Mouse (Mus musculus) ZHBTc4 (cell line): ENCODE measurements at regions not wholly inside any gene's neighbourhood (a gene's known extent, or its start where the extent isn't known, plus 50 kb on each side); places are given as distances from the start of the nearest gene placed in this dataset.

Experiments used
- DNase-seq: peaks from one replicate; pipeline ENCODE4 v3.0.0-alpha.2; 2011; ENCODE audit warnings: low read depth, low spot score

DNA sequence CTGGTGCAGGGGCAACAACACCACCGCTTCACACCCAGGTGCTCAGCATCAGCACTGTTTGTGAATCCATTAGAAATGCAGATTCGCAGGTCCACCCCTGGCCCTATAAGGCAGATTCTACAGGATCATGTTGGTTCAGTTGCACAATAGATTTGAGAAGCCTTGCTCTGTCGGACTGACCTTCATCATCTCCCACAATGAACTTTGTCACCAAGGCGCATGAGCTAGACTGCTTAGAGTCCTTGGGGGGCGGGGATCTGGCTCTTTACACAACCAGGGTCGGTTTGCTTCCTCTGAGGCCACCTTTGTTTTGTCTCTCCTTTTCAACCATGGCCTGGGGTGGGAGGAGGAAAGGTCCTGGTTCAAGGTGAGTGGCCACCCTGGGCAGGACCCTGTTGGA, 209.7 kb downstream of the Igsf11 start:
- DNase-seq = peak; percentile 72

DNA sequence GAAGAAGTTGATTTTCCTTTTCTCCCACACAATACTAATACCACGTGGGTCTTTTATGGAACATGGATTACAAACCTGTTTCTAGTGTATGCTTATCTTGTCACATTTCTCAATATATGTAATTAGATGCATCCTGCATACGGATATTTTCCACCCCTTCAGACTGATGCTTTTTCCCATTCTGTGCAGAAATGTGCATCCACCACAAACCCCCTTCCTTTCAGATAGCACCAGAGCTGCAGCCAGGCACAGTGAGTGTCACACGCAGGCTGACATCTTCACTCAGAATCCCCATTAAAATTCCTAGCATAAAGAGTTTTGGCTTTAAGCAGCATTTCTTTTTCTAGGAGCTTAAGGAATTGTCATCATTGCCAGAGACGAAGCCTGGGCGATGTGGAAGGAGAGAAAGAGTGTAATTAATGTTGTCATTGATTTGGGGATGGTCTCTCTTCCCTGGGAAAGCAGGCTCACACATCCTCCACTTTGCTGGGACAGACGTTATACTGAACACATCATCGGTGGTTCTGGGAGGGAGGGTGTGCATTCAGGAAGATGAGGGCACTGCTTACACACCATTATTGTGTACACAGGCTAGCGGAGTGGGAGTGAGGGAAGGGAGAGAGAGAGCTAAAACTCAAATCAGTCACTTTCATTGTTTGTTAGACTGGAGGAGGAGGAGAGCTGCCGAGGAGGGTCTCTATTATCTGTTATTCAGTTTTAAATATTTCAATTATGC, 211.1 kb downstream of the Igsf11 start:
- no peak for DNase-seq

DNA sequence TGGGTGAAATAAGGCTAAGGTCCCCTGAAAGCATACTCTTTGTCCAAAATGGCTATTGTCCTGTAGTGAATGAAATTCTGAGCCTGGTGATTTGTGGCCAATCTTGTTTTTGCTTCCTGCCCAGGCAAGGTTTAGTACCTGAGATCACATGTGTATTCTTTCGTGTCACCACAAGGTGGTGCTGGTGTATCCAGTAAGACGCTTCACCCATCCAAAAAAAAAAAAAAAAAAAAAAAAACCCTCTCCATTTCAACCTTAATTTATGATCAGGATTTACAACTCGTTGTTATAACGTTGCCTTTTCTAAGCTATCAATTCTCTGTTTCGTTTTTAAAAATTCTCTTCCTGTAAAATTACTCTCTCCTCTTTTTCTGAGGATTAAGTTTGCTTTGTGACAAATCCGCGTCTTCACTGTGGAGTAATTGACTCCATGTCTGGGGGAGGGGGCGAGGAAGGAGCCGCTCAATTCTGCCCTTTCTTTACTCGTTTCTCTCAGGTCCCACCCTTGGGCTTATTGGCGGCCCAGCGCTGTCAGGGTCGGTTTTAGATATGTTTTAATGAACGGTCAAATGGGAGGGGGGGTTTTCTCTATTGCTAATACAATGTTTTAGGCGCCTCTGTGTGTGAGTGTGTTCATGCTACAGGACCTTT, 217.0 kb downstream of the Igsf11 start:
- DNase-seq = peak; percentile 74

DNA sequence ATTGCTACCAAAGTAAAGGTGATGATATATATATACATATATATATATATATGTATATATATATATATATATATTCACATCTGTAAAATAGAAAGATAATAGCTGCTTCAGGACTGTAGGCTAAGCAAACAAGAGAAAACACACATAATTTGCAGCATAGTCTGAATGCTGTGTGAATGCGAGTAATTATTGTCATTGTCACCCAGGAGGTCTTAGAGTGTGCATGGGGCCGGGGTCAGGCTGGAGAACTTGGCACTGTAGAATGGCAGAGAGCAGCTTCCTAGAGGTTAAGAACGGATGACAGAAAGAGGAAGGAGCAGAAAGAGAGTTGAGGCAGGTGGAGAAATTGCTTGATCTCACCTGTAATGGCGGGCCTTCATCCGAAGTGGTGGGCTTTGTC, 217.6 kb downstream of the Igsf11 start:
- no peak for DNase-seq

DNA sequence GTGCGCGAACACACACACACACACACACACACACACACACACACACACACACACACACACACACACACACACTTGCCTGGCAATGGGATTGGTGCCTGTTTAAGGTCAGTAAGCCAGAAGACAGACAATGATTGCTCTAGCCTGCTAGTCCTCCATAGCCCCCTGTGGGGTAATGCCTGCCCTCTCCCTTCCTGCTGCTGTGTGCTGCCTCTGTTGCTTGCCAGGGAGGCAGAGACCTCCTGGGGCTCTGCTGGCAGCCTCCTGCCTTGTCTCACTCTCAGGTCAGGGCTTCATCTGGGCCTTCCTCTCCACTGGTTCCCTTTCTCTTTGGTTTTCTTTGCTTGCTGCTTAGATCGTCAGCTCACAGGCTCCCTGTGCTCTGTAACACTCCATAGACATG, 225.6 kb downstream of the Igsf11 start:
- DNase-seq = no peak

DNA sequence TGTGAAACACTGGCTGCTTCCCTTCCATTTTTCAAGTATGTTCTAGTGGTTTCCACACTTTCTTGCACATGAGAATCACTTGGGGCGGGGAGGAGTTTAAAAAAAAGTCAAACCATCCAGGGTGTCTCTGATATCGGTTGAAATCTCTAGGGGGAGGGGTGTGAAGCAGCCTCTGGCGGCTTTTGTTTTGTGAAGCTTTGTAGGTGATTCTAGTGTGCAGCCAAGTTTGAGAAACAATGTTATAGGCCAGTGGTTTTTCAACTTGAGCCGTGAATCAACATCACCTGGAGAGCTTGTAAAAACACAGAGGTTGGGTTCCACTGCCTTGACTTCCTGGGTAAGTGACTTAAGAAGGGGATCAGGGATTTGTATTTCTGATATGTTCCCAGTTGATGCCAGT, 227.3 kb downstream of the Igsf11 start:
- no peak for DNase-seq

DNA sequence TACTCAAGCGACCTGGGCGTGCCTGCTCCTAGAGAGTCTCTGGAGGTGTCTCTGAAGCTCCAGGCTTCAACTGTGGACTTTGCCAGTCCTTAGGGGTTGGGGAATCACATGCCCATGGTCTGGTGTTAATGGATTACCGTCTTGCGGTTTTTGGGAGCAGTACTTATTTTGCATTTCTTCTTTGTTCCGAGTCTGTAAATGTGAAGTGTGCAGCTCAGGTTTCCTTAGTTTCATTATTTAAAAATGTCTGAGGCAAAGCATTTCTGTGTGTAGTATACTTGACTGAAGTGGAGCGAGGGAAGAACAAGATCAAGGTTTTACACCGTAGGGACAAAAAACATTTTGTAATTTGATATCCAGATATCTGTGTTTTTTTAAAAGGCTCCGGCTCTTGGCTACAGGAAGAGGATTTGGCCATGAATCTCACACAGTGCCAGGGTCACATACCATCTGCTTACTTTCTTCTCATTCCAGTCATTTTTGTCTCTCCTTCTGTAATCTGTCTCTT, 231.0 kb downstream of the Igsf11 start:
- no peak for DNase-seq

DNA sequence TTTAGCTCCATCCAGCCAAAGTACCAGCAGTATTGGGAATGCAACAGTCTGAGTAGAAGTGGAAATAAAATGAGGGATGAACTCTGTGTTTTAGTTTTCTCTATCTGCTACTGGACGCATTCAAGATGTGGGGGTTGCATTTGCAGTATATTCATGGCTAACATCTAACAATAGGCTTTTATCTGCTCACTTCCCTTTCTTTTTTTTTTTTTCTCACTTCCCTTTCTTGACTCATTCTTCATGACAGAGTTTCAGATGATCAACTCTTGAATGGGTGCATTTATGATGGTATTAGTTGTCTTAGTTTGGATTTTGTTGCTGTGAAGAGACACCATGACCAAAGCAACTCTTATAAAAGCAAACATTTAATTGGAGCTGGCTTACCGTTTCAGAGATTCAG, 240.0 kb downstream of the Igsf11 start:
- DNase-seq = no peak

DNA sequence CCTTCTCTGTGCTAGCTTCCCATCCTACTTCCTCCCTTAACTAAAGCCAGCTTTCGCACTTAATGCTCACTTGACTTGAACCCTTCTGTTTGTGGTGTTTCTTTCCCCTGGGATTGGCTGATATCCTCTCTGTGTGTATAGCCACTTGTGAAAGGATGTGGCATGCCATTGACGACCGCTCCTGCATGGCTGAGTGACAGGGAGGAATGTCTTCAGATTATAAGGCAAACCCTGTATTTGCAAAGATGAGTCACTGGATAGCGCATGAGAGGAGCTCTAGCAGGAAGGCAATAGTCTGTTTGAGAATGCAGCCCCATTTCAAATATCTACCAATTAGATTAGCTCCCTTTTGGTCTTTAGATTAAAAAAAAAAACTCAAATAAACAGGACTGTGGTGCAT, 243.3 kb downstream of the Igsf11 start:
- DNase-seq = no peak

DNA sequence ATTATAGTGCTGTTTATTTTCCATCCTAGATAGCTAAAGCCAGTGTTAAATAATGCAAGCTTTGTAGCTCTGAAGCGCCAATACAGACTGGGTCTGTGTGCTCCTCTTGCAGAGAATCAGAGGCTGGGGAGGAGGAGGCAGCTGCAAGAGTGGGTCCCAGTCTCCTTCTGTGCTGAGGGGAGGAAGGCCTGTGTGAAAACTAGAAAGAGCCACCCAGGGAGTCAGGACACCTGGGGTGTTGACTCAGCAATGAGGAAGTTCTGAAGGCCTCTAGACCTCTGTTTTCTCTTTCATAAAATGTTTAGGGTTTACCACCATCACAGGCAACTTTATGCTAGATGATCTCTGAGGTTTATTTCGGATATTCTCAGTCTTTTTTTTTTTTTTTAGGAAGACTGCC, 254.7 kb downstream of the Igsf11 start:
- no peak for DNase-seq

DNA sequence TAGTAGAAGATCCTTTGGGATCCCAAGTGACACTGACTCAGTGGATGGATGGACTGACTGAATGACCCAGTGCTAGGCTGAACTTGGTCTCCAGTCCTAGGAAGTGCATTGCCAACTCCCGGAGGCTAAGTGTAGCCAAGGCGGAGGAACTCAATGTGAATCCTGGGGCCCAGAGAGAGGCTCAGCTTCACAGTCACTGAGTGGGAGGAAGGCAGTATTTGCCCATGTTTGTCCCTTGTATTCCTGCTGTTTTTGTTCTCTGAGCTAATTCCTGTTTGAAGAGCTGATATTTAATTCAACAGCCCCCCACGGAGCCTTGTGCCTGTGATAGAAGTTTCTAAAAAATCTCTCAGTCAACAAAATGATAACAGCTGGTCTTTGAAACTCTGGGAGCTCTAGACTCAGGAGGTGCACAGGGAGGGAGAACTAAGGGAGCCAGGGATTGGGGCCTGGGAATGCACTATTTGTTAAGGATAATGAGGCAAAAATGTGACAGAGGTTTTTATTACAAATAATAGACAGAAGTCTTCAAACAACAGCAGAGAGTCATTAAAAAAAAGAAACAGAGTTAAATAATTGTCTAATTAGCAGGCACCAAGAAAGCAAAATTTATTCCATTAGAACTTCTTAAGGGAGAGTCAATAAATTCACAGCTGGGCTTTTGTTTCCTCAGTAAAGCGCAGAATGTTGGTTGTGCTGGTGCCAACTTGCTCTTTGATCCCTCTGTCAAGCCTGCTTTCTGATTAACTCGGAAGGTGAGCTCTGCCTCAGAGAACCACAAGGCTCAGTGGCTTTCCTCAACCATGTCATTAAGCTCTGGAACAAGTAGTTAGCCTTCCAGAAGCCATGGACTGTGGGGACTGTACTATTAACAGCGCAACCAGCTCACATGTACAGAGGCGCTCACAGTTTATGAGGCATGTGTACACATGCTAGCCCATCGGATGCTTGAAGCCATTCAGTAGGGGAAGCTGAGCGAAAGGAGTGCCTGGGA, 259.2 kb downstream of the Igsf11 start:
- no peak for DNase-seq

DNA sequence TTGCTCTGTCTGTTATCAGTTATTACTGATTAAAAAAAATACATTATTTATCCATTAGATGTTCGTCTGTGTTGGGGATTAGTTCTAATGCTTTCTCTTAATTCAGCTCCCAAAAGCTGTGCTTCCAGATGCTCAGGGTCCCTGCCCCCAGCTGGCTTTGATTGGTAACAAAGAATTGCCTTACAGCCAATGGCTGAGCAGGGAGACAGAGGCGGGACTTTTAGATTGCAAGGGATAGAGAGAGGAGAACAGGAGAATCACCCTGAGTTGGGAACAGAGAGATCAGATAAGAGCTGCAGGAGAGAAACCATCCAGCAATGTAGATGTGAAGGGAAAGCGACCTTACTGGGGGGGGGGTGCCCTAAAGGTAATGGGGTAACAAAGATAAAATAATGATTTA, 266.4 kb downstream of the Igsf11 start:
- no peak for DNase-seq

DNA sequence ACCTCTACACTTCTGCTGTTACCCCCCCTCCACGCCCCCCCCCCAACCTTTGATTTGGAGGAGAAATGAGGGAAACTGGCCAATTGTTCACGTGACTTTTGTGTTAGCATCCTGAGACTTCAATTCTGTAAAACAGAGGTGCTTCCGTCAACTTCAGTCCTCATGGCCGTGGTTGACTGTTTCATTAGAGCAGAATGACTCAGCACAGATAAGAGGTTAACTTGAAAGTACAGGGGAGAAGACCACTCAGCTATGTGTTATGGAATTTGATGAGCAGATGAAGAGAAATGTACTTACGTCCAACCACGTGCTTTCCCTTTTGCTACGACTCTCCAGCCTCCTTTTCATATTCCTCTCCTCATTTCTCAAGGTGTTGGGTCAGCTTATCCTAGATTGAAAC, 267.3 kb downstream of the Igsf11 start:
- no peak for DNase-seq

DNA sequence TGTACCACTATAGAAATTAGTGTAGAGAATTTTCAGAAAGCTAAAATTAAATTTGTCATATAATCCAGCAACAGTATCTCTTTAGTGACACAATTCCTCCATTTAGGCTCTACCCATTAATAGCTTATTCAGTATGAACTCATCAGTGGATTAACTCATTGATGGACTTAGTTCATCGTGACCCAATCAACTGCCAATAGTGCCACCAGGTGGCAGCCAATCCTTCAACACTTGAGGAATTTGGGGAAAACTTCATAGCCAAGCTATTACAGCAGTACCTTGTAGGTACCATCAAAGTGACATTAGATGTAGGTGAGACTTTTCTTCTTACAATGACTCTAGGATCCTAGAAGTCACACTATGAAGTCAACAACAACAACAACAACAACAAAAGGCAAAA, 270.2 kb downstream of the Igsf11 start:
- no peak for DNase-seq

DNA sequence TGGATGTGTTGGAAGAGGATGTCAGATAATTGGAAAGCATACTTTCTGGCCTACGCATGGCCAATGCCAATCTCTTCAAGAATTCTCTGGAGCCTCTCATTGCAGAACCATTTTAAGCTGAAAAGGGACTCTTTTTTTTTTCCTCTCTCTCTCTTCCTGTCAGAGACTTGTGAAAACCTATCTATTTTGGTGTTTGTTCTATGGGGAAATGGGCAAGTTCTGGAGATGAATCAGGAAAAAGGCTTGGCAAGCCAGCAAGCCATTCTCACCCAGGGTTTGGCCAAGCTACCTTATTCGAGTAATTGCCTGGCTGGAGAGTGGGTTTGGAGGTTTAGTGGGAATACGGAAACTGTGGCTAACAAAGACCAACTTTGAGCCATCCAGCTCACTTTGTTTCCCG, 299.4 kb downstream of the Igsf11 start:
- no peak for DNase-seq

DNA sequence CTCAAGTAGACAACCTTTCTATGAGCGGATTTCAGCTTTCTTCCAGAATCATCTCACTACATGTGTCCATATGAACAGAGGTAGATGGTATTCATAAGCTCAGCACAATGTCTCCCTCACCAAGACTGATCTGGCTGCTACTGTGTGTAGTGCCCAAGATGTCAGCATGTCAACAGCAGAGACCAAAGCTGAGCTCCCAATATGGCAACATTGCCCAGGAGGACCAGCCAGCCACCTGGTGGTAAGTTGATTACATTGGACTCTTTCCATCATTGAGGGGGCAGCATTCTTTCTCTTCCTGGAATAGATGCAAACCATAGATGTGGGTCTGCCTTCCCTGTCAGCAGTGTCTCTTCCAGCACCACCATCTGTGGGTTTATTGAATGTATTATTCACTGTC, 303.0 kb downstream of the Igsf11 start:
- DNase-seq = no peak

DNA sequence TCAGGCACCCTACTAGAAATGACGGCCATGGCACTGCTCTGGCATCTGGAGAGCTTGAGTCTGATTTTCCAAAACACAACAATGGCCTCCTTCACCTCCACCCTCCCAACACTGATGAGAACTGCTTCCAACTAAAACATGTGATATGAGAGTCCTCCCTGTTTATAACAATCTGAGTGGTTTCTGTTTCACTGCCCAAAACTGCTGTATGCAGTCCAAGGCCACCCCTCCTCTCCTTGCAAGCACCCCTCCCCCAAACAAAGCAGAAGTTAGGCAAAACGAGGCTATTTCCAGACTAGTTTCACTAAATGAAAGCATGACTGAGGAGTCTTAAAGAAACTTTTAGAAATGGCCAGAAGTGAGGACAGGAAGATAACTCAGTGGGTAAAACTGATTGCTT, 304.4 kb downstream of the Igsf11 start:
- no peak for DNase-seq

DNA sequence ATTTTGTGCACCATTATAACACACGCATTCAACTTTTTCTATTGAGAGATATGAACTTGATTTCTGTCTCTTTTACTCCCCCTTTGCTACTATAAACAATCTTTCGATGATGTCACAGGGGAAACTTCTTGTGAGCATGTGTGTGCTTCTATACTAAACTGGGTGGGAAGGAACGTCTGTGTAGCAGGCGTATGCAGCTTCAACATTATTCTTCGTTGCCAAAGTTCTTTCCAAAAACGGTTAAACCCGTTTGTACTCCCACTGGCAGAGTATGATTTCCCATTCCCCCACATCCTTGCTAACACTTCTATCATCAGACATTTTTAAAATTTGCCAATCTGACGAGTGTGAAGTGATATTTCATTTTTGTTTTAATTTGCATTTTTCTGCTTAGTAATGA, 331.1 kb downstream of the Igsf11 start:
- no peak for DNase-seq

DNA sequence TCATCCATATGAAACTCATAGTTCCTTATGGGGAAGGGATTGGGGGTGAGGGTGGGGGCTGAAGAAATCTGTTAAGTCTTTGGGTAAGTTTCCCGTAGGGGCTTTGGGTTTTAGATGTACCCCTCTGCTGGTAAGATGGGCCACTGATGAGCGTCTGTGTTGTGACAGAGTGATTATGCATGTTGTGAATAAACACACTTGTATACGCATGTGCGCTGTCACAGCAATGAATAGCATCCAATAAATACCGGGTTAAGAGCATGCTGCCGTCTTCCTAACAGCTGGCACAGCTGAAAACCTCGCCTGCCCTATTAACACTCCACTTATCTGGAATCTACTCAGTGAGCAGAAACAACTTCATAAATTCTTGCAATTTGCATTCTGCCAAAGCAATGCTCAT, 337.0 kb downstream of the Igsf11 start:
- DNase-seq = no peak

DNA sequence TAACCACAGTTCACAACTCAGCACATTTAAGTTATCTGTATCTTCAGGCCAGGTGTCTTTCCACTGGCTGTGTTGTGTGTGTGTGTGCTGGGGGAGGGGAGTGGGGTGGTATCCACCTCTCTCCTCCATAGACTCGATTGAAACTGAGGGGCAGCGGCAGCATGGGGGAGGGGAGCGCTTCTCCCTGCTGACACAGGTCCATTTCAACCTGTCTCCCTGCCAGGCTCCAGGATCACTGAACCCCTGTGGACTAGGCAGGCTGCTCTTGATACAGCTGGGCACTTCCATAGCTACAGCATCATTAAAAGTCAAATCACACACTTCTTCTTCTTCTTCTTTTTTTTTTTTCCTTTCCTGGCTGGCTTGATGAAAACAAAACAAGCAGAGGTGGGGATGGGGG, 338.0 kb downstream of the Igsf11 start:
- no peak for DNase-seq

DNA sequence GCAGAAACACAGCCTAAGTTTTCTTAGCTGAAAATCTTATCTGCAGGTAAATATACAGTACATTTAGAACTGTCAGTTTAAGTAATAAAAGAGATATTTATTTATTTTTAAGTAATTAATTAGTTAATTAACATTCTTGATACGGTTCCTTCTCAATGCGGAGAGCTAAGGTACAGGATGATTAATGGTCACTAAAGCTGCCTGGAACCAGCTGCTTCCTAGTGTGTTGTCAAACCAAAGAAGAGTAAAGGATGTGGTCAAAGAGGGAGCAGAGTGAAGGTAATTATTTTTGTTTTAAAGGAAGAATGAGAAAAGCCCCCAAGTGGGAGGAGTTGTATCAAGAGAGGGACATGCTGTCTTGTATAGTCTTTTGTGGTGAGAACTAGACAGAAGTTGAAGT, 341.8 kb downstream of the Igsf11 start:
- no peak for DNase-seq

DNA sequence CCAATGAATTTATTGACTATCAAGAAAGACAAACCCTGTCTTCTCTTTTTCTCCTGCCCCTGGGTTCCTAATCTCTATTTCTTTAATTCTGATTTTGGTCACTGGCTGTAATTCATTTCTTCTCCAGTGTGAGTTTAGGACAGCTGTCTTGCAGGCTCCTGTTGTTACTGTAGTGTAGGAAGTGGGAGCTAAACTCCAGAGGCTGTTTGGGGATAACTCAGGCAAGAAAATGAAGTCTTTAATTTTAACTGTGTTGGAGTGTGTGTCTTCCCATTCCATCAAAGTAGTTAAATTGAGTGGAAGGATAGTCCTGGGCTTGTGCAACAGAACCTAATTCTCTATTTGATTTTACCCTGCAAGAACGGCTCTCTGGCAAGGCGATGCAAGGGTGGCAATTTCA, 381.0 kb downstream of the Igsf11 start:
- no peak for DNase-seq
